Mouse (Mus musculus) heart, postnatal 0 days (tissue): ENCODE measurements around the gene Pcca. TPM values are rescaled to one million over a fixed set of nuclear protein-coding genes. Genes with fewer than 3 reads are reported as not detected.
A peak's percentile ranks its signal among the peaks of the same experiment; 100 is the strongest.

ENCODE experiments used
- ATAC-seq: fragments of 200-750 bp; cut with Nextera tagmentation; 2 replicates; pipeline ENCODE4 v1.8.0; 2017; ENCODE audit warnings: low read depth, moderate number of reproducible peaks, moderate library complexity; ENCODE audit not compliant: insufficient read depth
- DNase-seq: peaks from one replicate; pipeline ENCODE4 v3.0.0-alpha.2; 2016; ENCODE audit warnings: low spot score
- H3K27ac ChIP-seq: fragments of 300-500 bp; sonication (generic); 2 replicates; pipeline ENCODE4 v1.5.1; 2014; ENCODE audit warnings: low read depth, mild to moderate bottlenecking
- H3K27me3 ChIP-seq: fragments of 300-500 bp; sonication (generic); 2 replicates; pipeline ENCODE4 v1.6.1; 2014; ENCODE audit warnings: low read length, mixed read lengths; ENCODE audit not compliant: control insufficient read depth, insufficient read depth
- H3K36me3 ChIP-seq: fragments of 300-500 bp; sonication (generic); replicated peaks from 2 replicates; pipeline ENCODE4 v1.6.1; 2014; ENCODE audit warnings: low read length, mixed read lengths; ENCODE audit not compliant: control insufficient read depth, insufficient read depth
- H3K4me1 ChIP-seq: fragments of 300-500 bp; sonication (generic); 2 replicates; pipeline ENCODE4 v1.6.1; 2014; ENCODE audit warnings: antibody characterized with exemption; ENCODE audit not compliant: control insufficient read depth, insufficient read depth
- H3K4me2 ChIP-seq: fragments of 300-500 bp; sonication (generic); 2 replicates; pipeline ENCODE4 v1.6.1; 2014; ENCODE audit warnings: low read depth, mild to moderate bottlenecking, low read length, moderate library complexity
- H3K4me3 ChIP-seq: fragments of 300-500 bp; sonication (generic); 2 replicates; pipeline ENCODE4 v1.5.1; 2014; ENCODE audit warnings: low read depth, low read length
- H3K9ac ChIP-seq: fragments of 300-500 bp; sonication (generic); replicated peaks from 2 replicates; pipeline ENCODE4 v1.6.1; 2014; ENCODE audit warnings: low read depth, low read length, mixed read lengths
- H3K9me3 ChIP-seq: fragments of 300-500 bp; sonication (generic); replicated peaks from 2 replicates; pipeline ENCODE4 v1.6.1; 2016; ENCODE audit warnings: low read length; ENCODE audit not compliant: control insufficient read depth
- CTCF ChIP-seq: IDR thresholded peaks from 2 replicates; pipeline ENCODE4 v1.5.1; 2016; ENCODE audit warnings: antibody characterized with exemption, control low read depth, low read depth
- EP300 ChIP-seq: IDR thresholded peaks from 2 replicates; pipeline ENCODE4 v1.6.1; 2016; ENCODE audit warnings: antibody characterized with exemption, low read depth
- WGBS: fragments of 180-500 bp; shearing (Covaris S2); extraction: QIAGEN DNeasy Blood & Tissue Kit; methylation state at CpG from one replicate; pipeline ENCODE4 v1.1.7; 2014; 5-methylcytosine and 5-hydroxymethylcytosine counted together
- polyA plus RNA-seq: library from polyadenylated mRNA; unstranded; fragments of >200 nt; fragmentation: Nextera tagmentation; extraction: Ambion mirVana; gene quantifications from 2 replicates; pipeline ENCODE4 v1.2.1, GENCODE M21; 2015
- total RNA-seq: library from RNA; depleted of rRNA; stranded (reverse); fragments of >200 nt; gene quantifications from 2 replicates; pipeline ENCODE4 v1.2.3, GENCODE M21; 2014; ENCODE audit warnings: low replicate concordance

Pcca gene
- total and polyA plus RNA-seq, 2 experiments from 2014 or later = 17.0 to 31.2 TPM

DNA sequence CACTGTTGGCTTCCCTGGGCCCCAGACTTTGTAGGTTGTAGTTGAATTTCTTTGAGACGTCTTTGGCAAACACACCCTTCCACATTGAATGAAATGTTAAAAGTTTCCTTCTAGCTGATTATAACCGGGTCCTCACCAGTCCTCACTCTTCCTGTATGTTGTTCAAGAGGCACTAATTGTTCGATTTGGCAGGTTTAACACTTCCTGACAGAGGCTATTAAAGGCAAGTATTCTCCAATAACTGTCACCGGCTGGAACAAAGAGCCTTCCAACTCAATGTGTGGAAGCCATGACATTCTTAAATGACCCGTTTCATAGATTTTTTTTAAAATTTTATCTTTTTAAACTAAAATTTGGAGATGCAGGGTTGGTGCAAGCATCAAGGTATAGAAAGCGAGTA, 102.5 kb downstream of the Pcca start:
- Histone ChIP-seq H3K9ac (no peak overlapping the region), H3K4me1 (no peaks in the 10 kb centered on the region), H3K9me3 (no peaks in the 10 kb centered on the region), H3K27ac (no peak overlapping the region), H3K4me2 (no peak overlapping the region), H3K36me3 (no peaks in the 10 kb centered on the region), H3K4me3 (no peak overlapping the region), H3K27me3 (no peaks in the 10 kb centered on the region)
- TF ChIP-seq EP300 (no peak), CTCF (no peak)
- DNase-seq (no peak), ATAC-seq (no peak)
- 51% methylated on average over 6 of the region's 6 CpGs for WGBS

DNA sequence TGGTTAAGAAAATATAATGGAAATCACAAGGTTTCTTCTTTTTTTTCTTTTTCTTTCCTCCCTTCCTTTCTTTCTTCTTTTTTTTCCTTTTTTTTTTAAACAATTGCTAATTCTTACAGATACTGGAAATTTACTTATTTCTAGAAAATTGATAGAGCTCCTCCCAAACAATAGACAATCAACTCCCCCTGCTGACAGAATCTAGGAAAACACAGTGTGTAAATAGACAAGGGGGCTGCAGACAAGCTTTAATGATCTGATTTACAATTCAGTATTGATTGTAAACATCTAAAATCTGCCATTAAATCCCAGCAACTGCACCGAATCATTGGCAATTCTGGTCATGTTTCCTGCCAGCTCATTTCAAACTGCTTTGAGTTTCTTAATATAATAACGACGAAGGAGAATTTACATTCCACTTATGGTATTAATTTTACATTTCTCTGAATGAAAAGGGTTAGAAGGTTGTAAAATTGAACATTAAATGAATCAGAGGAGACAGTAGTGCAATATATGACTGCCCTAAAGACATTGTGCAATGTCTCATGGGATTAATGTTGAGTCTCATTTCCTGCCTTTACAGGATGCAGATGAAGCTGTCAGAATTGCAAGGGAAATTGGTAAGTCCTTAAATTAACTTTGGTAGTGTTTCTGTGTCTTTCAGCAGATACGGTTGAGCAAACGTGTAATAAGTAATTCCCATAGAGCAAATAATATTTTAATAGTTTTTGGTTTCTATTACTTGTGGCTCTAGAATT, 103.9 kb downstream of the Pcca start:
- H3K27ac ChIP-seq = no peak overlapping the region
- H3K4me1 ChIP-seq = no peaks in the 10 kb centered on the region
- H3K9me3 ChIP-seq = no peaks in the 10 kb centered on the region
- no peak overlapping the region for H3K4me2 ChIP-seq
- H3K4me3 ChIP-seq = no peak overlapping the region
- ATAC-seq (no peak), DNase-seq (no peak)
- TF ChIP-seq EP300 (no peak), CTCF (peak; percentile 2; the same call in 1 of the 2 replicates)
- no peak overlapping the region for H3K9ac ChIP-seq
- 67% methylated on average over 5 of the region's 5 CpGs for WGBS
- H3K27me3 ChIP-seq = no peaks in the 10 kb centered on the region
- no peaks in the 10 kb centered on the region for H3K36me3 ChIP-seq

- Histone ChIP-seq H3K4me2 (no peak overlapping the region), H3K4me3 (no peak overlapping the region), H3K27me3 (no peaks in the 10 kb centered on the region), H3K36me3 (no peaks in the 10 kb centered on the region), H3K4me1 (no peaks in the 10 kb centered on the region), H3K27ac (no peak overlapping the region), H3K9me3 (no peaks in the 10 kb centered on the region), H3K9ac (no peak overlapping the region)
- DNase-seq (no peak), ATAC-seq (no peak)
- TF ChIP-seq CTCF (no peak), EP300 (no peak)
- WGBS = 70% methylated on average over 2 of the region's 2 CpGs
Observed at GRCm38 (mm10) chr14:122639168-122639720, 105.1 kb downstream of the Pcca start.

DNA sequence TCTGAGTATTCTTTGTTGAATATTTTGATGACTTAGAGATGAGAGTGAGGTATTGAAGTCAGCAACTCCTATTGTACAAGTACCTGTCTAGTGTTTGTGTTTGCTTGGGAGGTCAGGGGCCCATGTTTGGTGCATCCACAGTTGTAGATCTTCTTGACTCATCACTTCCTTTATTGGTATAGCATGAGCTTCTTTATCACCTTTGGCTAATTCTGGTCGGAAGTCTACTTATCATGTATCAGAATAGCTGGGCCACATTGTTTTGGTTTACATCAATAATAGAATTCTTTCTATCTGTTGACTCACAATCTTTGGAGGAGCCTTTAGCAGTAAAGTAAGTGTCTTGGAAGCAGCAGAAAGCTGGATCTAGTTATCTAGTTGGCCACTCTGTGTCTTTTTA, 108.3 kb downstream of the Pcca start:
- no peaks in the 10 kb centered on the region for H3K9me3 ChIP-seq
- no peak overlapping the region for H3K27ac ChIP-seq
- no peaks in the 10 kb centered on the region for H3K27me3 ChIP-seq
- no peak overlapping the region for H3K4me2 ChIP-seq
- no peaks in the 10 kb centered on the region for H3K36me3 ChIP-seq
- H3K9ac ChIP-seq = no peak overlapping the region
- TF ChIP-seq EP300 = no peak
- TF ChIP-seq CTCF = no peak
- no peak overlapping the region for H3K4me3 ChIP-seq
- 67% methylated on average over 1 of the region's 1 CpGs for WGBS
- no peaks in the 10 kb centered on the region for H3K4me1 ChIP-seq
- DNase-seq = no peak
- no peak for ATAC-seq

DNA sequence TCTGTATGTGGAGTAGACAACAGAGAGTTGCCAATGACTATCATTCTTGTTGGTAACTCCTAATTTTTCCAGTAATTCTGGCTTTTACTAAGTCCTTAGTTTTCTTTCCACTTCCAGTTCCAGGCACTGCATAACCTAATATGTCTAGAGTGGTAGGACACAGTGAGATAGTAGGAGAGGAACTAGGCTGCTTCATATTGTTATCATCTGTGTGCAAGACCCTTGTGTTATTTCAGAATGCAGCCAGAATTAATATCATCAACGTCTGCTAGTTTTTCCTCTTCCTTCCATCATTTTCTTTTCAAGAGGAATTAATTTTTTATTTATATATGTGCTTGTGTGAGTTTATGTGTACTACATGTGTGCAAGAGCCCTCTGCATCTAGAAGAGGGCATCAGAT, 114.1 kb downstream of the Pcca start:
- no peak overlapping the region for H3K4me2 ChIP-seq
- H3K9ac ChIP-seq = no peak overlapping the region
- 76% methylated on average over 1 of the region's 1 CpGs for WGBS
- no peak overlapping the region for H3K27ac ChIP-seq
- no peaks in the 10 kb centered on the region for H3K36me3 ChIP-seq
- H3K27me3 ChIP-seq = no peaks in the 10 kb centered on the region
- H3K4me3 ChIP-seq = no peak overlapping the region
- H3K9me3 ChIP-seq = no peaks in the 10 kb centered on the region
- no peak for TF ChIP-seq EP300
- TF ChIP-seq CTCF = no peak
- ATAC-seq (no peak), DNase-seq (no peak)
- no peaks in the 10 kb centered on the region for H3K4me1 ChIP-seq
